Mouse (Mus musculus): Measurements from ENCODE around the gene Pde6b. TPM values are rescaled to one million over a fixed set of nuclear protein-coding genes. Genes with fewer than 3 reads are reported as not detected.

Pde6b gene
- polyA plus RNA-seq, 1 experiment from 2014 or later = 0.24 TPM

- no peaks in the 10 kb centered on the region for H3K9me3 ChIP-seq (replicated peaks)
- peak; percentile 82 for ATAC-seq
- H3K36me3 ChIP-seq = no peaks in the 10 kb centered on the region
- peaks cover 40% of the 10 kb centered on the region for H3K4me1 ChIP-seq
- peak within 1 kb of the TSS; percentile 77 for H3K4me2 ChIP-seq
- H3K9ac ChIP-seq = peak within 1 kb of the TSS; percentile 53
- peak within 1 kb of the TSS; percentile 49 for H3K4me3 ChIP-seq
- WGBS (ENCODE audit: insufficient replicate concordance) = 15% methylated on average over 24 of the region's 24 CpGs
- H3K27ac ChIP-seq = peak within 1 kb of the TSS; percentile 41; the same call in 1 of the 2 replicates
- H3K27me3 ChIP-seq (replicated peaks) = peaks cover 21% of the 10 kb centered on the region
Observed at GRCm38 (mm10) chr5:108448785-108449668, 60.8 kb downstream of the Pde6b start, which contains the start of gene Mfsd7a. Mfsd7a (minus strand) TSS chr5:108448891.

GRCm38 (mm10) chr5:108450837-108451540, 62.8 kb downstream of the Pde6b start:
- Histone ChIP-seq H3K4me3 (no peak overlapping the region), H3K9ac (no peak overlapping the region), H3K4me1 (peaks cover 40% of the 10 kb centered on the region), H3K27me3 (replicated peaks) (peaks cover 20% of the 10 kb centered on the region), H3K36me3 (no peaks in the 10 kb centered on the region), H3K4me2 (no peak overlapping the region), H3K9me3 (replicated peaks) (no peaks in the 10 kb centered on the region), H3K27ac (no peak overlapping the region)
- 66% methylated on average over 8 of the region's 8 CpGs for WGBS (ENCODE audit: insufficient replicate concordance)
- ATAC-seq = no peak

- H3K9ac ChIP-seq = no peak overlapping the region
- H3K36me3 ChIP-seq = no peaks in the 10 kb centered on the region
- ATAC-seq = no peak
- peaks cover 16% of the 10 kb centered on the region for H3K27me3 ChIP-seq (replicated peaks)
- 53% methylated on average over 1 of the region's 1 CpGs for WGBS (ENCODE audit: insufficient replicate concordance)
- peaks cover 38% of the 10 kb centered on the region for H3K4me1 ChIP-seq
- no peaks in the 10 kb centered on the region for H3K9me3 ChIP-seq (replicated peaks)
- no peak overlapping the region for H3K4me3 ChIP-seq
- H3K27ac ChIP-seq = no peak overlapping the region
- H3K4me2 ChIP-seq = no peak overlapping the region
Observed at GRCm38 (mm10) chr5:108451611-108452010, 63.4 kb downstream of the Pde6b start.

GRCm38 (mm10) chr5:108452422-108452821, 64.2 kb downstream of the Pde6b start:
- ATAC-seq = no peak
- 74% methylated on average over 1 of the region's 1 CpGs for WGBS (ENCODE audit: insufficient replicate concordance)
- H3K27ac ChIP-seq = no peak overlapping the region

GRCm38 (mm10) chr5:108454094-108454493, 65.9 kb downstream of the Pde6b start:
- no peak overlapping the region for H3K4me3 ChIP-seq
- no peak overlapping the region for H3K4me2 ChIP-seq
- H3K36me3 ChIP-seq = no peaks in the 10 kb centered on the region
- peaks cover 14% of the 10 kb centered on the region for H3K27me3 ChIP-seq (replicated peaks)
- no peak overlapping the region for H3K9ac ChIP-seq
- peak; percentile 18 for ATAC-seq
- no peak overlapping the region for H3K27ac ChIP-seq
- no peaks in the 10 kb centered on the region for H3K9me3 ChIP-seq (replicated peaks)
- WGBS (ENCODE audit: insufficient replicate concordance) = 49% methylated on average over 3 of the region's 3 CpGs
- H3K4me1 ChIP-seq = peaks cover 21% of the 10 kb centered on the region

More at GRCm38 (mm10) chr5:108452422-108452821, 64.2 kb downstream of the Pde6b start:
- no peaks in the 10 kb centered on the region for H3K36me3 ChIP-seq
- no peak overlapping the region for H3K4me2 ChIP-seq
- H3K27me3 ChIP-seq (replicated peaks) = peaks cover 11% of the 10 kb centered on the region
- H3K4me3 ChIP-seq = no peak overlapping the region
- H3K4me1 ChIP-seq = peaks cover 30% of the 10 kb centered on the region
- no peak overlapping the region for H3K9ac ChIP-seq
- H3K9me3 ChIP-seq (replicated peaks) = no peaks in the 10 kb centered on the region

- no peak overlapping the region for H3K27ac ChIP-seq
- H3K36me3 ChIP-seq = no peaks in the 10 kb centered on the region
- no peaks in the 10 kb centered on the region for H3K9me3 ChIP-seq (replicated peaks)
- no peak overlapping the region for H3K9ac ChIP-seq
- 54% methylated on average over 2 of the region's 2 CpGs for WGBS (ENCODE audit: insufficient replicate concordance)
- H3K4me2 ChIP-seq = no peak overlapping the region
- no peak for ATAC-seq
- peaks cover 34% of the 10 kb centered on the region for H3K4me1 ChIP-seq
- no peak overlapping the region for H3K4me3 ChIP-seq
- peaks cover 23% of the 10 kb centered on the region for H3K27me3 ChIP-seq (replicated peaks)
Observed at GRCm38 (mm10) chr5:108458706-108459105, 70.5 kb downstream of the Pde6b start.

- Histone ChIP-seq H3K36me3 (no peaks in the 10 kb centered on the region; the same call in 1 of the 2 replicates), H3K4me2 (peak overlapping the region; percentile 88), H3K4me1 (peaks cover 51% of the 10 kb centered on the region), H3K27me3 (replicated peaks) (peaks cover 23% of the 10 kb centered on the region), H3K9ac (peak overlapping the region; percentile 98), H3K4me3 (peak overlapping the region; percentile 98), H3K27ac (peak overlapping the region; percentile 52), H3K9me3 (replicated peaks) (no peaks in the 10 kb centered on the region)
- WGBS (ENCODE audit: insufficient replicate concordance) = 34% methylated on average over 6 of the region's 6 CpGs
- ATAC-seq = no peak
Observed at GRCm38 (mm10) chr5:108460461-108460860, 72.3 kb downstream of the Pde6b start.

GRCm38 (mm10) chr5:108461082-108462065, 73.2 kb downstream of the Pde6b start, which contains the start of gene Pcgf3:
Pcgf3 (plus strand) TSS chr5:108461232.
- H3K27ac ChIP-seq = peak within 1 kb of the TSS; percentile 88
- H3K4me1 ChIP-seq = peaks cover 60% of the 10 kb centered on the region
- WGBS (ENCODE audit: insufficient replicate concordance) = under 1% methylated on average over 53 of the region's 62 CpGs
- no peaks in the 10 kb centered on the region for H3K9me3 ChIP-seq (replicated peaks)
- peak; percentile 96 for ATAC-seq
- H3K27me3 ChIP-seq (replicated peaks) = peaks cover 23% of the 10 kb centered on the region
- no peaks in the 10 kb centered on the region; the same call in 1 of the 2 replicates for H3K36me3 ChIP-seq
- H3K4me2 ChIP-seq = peak within 1 kb of the TSS; percentile 88
- peak within 1 kb of the TSS; percentile 98 for H3K4me3 ChIP-seq
- peak within 1 kb of the TSS; percentile 98 for H3K9ac ChIP-seq

- Histone ChIP-seq H3K27me3 (replicated peaks) (peaks cover 23% of the 10 kb centered on the region), H3K4me3 (peak overlapping the region; percentile 98), H3K9ac (peak overlapping the region; percentile 98), H3K27ac (peak overlapping the region; percentile 88), H3K4me1 (peaks cover 71% of the 10 kb centered on the region), H3K9me3 (replicated peaks) (no peaks in the 10 kb centered on the region), H3K4me2 (peak overlapping the region; percentile 88), H3K36me3 (peaks cover under 1% of the 10 kb centered on the region; the same call in 1 of the 2 replicates)
- no peak for ATAC-seq
- 53% methylated on average over 4 of the region's 4 CpGs for WGBS (ENCODE audit: insufficient replicate concordance)
Observed at GRCm38 (mm10) chr5:108462446-108462845, 74.3 kb downstream of the Pde6b start.

GRCm38 (mm10) chr5:108465131-108465891, 77.1 kb downstream of the Pde6b start:
- H3K4me3 ChIP-seq = peak overlapping the region; percentile 16; the same call in 1 of the 2 replicates
- peak; percentile 33; the same call in 1 of the 2 replicates for ATAC-seq
- H3K27me3 ChIP-seq (replicated peaks) = no peaks in the 10 kb centered on the region
- H3K9me3 ChIP-seq (replicated peaks) = no peaks in the 10 kb centered on the region
- peak overlapping the region; percentile 57 for H3K9ac ChIP-seq
- peaks cover 84% of the 10 kb centered on the region for H3K4me1 ChIP-seq
- WGBS (ENCODE audit: insufficient replicate concordance) = 17% methylated on average over 6 of the region's 6 CpGs
- H3K27ac ChIP-seq = peak overlapping the region; percentile 88
- peaks cover 18% of the 10 kb centered on the region for H3K36me3 ChIP-seq
- peak overlapping the region; percentile 88 for H3K4me2 ChIP-seq
